Mouse (Mus musculus): ENCODE measurements at regions not wholly inside any gene's neighbourhood (a gene's known extent, or its start where the extent isn't known, plus 50 kb on each side); places are given as distances from the start of the nearest gene placed in this dataset.

DNA sequence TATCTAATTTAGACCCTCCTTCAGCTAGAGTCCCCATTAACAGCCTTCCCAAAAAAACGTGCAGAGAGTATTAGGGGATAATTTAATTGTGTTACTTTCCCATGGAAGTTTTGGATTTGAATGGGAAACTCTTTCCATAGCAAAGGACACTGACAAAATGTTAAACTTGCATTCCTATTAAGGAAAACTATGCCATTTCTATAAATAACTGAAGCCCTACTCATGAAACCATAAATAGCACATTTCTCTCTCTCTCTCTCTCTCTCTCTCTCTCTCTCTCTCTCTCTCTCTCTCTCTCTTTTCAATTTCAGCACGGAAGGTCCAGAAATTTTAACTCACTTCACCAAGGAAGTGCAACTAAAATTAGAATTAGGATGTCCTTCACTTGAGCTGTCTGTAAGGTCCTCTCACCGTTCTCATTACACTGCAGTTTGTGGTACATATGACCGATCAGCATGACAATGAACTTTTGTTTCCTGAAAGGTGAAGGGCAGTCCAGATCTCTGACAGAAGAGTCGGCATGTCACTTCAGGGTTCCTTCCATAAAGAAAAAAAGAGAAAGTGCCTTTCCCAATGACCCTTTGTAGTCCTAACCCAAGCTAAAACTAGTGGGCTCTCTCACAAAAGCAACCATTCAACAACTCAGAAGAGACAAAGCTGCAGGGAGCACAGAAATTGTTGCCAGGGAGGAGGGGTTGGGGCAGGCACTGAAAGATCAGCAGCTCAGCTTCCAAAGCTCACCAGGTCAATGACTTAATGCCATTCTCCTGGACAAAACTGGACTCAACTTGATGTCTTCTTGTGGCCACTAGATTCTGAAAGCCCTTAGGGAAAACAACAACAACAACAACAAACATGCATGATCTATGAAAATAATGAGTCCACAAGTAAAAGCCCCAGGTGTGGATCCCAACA lies 696.9 kb downstream of the Diaph3 start:
- no peak for DNase-seq (ENCODE audit: low spot score in 2 of 2)

- DNase-seq (ENCODE audit: low spot score in 2 of 2): no peak
Measured at GRCm38 (mm10) chr14:86441895-86442679, 698.9 kb downstream of the Diaph3 start.

GRCm38 (mm10) chr14:86437383-86437782 lies 703.7 kb downstream of the Diaph3 start:
- no peak for DNase-seq (ENCODE audit: low spot score in 2 of 2)

DNA sequence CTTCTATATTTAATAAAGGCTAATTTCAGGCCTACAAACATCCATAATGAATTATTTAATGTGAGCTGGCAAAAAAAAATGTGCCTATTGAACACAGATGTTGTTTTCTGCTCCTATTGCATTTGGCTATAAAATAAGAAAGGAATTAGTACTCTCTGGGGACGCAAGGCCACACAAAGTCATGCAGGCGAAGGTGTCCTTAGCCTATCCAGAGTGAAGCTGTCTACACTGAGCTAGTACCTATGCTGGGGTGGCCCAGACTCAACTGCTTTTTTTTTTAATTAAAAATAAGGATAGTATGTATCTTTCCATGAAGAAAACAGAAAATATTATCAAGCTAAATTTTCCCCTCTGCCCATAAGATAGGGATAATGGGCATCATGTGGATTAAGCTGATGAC lies 705.7 kb downstream of the Diaph3 start:
- no peak for DNase-seq (ENCODE audit: low spot score in 2 of 2)

DNA sequence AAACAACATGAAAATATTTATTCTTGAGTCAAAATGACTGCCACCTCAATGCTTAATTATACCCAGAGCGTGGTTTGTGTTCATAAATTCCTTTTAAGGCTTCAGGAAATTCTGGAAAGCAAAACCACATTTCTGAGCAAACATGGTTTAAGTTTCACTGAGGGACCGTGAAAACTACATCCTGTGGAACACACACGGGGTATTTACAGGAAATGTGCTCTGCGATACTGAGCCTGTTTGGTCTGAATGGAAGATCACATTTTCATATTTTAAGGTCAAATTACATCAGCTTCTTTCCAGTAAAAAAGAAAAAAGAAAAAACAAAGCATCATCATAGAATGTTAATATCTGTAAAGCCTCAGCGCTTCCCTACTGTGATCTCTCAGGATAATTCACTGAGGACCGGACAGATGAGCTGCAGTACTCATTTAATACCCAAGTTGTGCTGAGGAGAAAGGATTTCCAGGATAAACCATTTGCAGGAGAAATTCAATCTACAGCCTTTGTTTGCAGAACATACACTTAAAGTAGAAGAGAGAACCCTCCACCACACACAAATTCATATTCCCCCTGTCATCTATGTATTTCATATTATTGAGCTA lies 709.7 kb downstream of the Diaph3 start:
- no peak for DNase-seq (ENCODE audit: low spot score in 2 of 2)

DNA sequence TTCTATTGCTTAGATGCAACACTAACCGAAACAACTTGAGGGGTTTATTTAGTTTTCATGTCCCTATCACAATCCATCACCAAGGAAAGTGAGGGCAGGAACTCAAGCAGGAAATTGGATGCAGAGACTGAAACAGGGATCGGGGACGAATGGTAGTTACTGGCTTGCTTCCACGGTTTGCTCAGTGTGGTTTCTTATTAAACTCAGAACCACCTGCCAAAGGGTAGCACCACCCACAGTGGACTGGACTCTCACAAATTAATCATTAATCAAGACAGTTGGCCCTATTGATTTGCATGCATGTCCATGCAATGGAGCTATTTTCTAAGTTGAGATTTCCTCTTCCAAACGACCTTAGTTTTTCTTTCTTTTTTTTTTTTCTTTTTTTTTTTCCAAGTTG lies 719.2 kb downstream of the Diaph3 start:
- no peak for DNase-seq (ENCODE audit: low spot score in 2 of 2)

DNA sequence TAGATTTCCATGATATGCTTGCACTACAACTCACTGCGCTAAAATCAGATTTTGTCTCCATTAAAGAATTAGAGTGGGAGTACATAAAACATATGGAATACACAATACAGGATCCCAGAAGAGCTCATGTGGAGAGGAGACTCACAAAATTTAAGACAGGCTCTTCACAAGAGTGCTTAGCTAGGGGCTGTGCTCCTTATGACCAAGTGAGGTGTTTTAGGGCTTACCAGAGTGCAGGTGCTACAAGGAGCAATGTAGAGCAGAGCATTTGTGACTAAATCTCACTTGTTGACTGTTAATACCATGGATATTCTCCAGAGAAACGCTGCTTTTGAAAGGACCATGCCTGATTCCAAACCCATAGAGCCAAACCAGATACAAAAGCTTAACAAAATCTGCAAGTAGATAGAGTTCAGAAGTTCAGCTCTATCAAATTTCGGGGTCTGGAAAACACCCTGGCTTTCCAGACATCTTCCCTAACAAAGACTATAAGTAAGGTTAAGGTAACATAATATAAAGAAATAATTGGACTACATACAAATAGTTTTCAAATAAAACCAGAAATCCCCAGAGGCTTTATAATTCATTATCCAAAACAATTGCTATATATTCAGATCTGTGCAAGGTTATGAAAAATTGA lies 721.0 kb downstream of the Diaph3 start:
- no peak for DNase-seq (ENCODE audit: low spot score in 2 of 2)

DNA sequence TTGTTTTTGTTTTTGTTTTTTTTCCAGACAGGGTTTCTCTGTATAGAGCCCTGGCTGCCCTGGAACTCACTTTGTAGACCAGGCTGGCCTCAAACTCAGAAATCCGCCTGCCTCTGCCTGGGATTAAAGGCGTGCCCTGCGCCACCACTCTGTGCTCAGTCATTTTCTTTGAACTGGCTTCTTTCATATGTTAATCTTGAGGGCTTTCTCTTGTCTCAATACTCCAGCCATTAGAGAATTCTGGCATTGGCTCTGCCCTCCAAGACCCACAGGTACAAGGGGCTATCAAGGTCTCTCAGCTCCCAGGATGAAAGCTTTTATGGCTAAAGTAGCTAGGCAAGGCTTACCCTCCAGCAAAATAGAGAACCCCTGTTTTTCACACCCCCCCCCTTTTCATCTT lies 744.2 kb downstream of the Diaph3 start:
- no peak for DNase-seq (ENCODE audit: low spot score in 2 of 2)

GRCm38 (mm10) chr14:86395951-86396361 lies 745.1 kb downstream of the Diaph3 start:
- no peak for DNase-seq (ENCODE audit: low spot score in 2 of 2)

GRCm38 (mm10) chr14:86395531-86395930 lies 745.5 kb downstream of the Diaph3 start:
- no peak for DNase-seq (ENCODE audit: low spot score in 2 of 2)

- DNase-seq (ENCODE audit: low spot score in 2 of 2): no peak
Measured at GRCm38 (mm10) chr14:86395068-86395467, 746.0 kb downstream of the Diaph3 start.

- no peak for DNase-seq (ENCODE audit: low spot score in 2 of 2)
Measured at GRCm38 (mm10) chr14:86385136-86385535, 755.9 kb downstream of the Diaph3 start.

GRCm38 (mm10) chr14:86365032-86365431 lies 776.0 kb downstream of the Diaph3 start:
- DNase-seq (ENCODE audit: low spot score in 2 of 2): no peak

GRCm38 (mm10) chr14:86360423-86361059 lies 780.5 kb downstream of the Diaph3 start:
- DNase-seq (ENCODE audit: low spot score in 2 of 2): no peak

- DNase-seq (ENCODE audit: low spot score in 2 of 2): no peak
Measured at GRCm38 (mm10) chr14:86358584-86358983, 782.5 kb downstream of the Diaph3 start.

DNA sequence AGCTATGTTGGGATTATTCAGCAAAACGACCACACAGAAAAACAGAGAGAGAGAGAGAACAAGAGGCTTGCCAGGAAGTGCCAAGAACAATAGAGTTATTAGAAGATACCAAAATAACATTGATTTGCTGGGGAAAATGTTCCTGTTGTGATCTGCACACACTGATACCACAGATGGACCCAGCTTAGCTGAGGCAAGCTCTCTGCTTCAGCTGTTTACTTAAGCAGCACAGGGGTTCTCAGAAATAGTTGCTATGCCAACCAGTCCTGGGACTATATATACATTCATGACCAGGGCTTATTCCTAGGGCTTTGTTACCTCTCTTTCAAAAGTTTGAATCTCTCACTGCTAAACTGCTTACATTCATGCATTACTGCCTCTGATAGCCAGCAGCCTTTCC lies 790.5 kb downstream of the Diaph3 start:
- DNase-seq (ENCODE audit: low spot score in 2 of 2): no peak

- DNase-seq (ENCODE audit: low spot score in 2 of 2): peak; percentile 37 to 83
Measured at GRCm38 (mm10) chr14:86339007-86339406, 802.0 kb downstream of the Diaph3 start.

GRCm38 (mm10) chr14:86337052-86337451 lies 804.0 kb downstream of the Diaph3 start:
- DNase-seq (ENCODE audit: low spot score in 2 of 2): no peak

GRCm38 (mm10) chr14:86335284-86335683 lies 805.8 kb downstream of the Diaph3 start:
- peak in 1 of 2 experiments; percentile 16 for DNase-seq (ENCODE audit: low spot score in 2 of 2)

DNA sequence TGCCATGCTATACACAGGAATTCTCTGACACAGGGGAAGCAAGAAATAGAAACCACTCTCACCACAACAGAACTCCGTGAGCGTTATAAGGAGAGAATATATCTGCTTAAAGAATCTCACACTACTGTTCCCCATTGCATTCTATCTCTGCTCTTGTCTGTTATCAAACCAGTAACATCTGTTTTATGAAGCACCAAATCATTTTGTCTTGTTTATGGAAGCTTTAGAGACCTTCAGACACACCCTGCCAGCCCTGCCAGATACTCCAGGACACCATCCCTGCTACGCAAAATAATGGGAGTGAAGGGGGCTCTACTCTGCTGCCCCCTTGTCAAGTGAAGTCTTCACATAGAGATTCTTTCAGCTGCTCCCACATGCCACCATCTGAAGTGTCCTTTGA lies 811.9 kb downstream of the Diaph3 start:
- no peak for DNase-seq (ENCODE audit: low spot score in 2 of 2)

DNA sequence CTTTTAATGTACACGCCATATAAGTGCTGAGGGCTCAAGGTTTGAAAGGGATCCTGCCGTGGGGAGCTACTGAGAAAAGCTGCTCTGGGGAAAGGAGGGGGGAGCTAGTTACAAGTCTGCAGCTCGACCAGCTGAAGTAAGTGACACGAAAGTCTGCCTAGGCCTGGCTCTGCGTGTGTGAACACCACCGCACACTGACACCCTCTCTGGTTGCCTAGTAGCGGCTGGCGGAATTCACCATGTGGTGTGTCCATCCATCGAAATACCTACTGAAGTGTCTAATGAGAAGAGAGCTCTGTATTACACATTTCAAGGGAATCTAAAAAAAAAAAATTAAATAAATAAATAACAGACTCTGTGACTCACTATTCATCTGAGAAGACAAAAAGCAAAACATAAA lies 813.4 kb downstream of the Diaph3 start:
- no peak for DNase-seq (ENCODE audit: low spot score in 2 of 2)
